Mouse (Mus musculus): ENCODE data around the gene Shank2. TPM values are rescaled to one million over a fixed set of nuclear protein-coding genes. Genes with fewer than 3 reads are reported as not detected.
A peak's percentile ranks its signal among the peaks of the same experiment; 100 is the strongest.

The Shank2 gene
- polyA plus RNA-seq, 1 experiment from 2014 or later: 0.92 TPM

DNA sequence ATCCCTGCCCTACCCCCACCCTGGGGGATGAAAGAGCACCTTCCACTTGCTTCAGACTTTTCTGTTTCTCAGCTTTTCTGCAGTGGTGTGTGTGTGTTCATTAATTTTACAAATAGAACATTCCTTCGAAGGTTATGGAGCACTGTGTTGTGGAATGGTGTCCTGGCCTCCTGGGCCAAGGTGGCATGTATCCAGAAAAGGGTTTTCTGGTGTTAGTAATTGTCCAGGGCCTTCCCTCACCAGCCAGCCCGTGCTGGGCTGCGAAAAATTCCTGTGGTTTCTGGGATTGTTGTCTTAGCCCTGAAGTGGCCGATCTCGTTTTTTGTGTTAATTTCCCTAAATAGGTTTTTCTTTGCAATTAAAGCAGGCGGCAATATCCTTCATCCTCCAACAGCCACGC lies 289.8 kb downstream of the Shank2 start:
- no peak overlapping the region for H3K4me2 ChIP-seq (ENCODE audit: low read depth, low read length)
- ATAC-seq: no peak
- H3K27ac ChIP-seq (ENCODE audit: low read depth): no peak overlapping the region
- 54% methylated on average over 7 of the region's 7 CpGs for WGBS (ENCODE audit: insufficient replicate concordance)
- no peaks in the 10 kb centered on the region for H3K36me3 ChIP-seq (replicated peaks; ENCODE audit: insufficient read depth, low read length)
- no peak for DNase-seq
- no peak overlapping the region for H3K4me3 ChIP-seq (ENCODE audit: low read depth, low read length)
- H3K9me3 ChIP-seq (ENCODE audit: low read length): no peaks in the 10 kb centered on the region
- no peaks in the 10 kb centered on the region for H3K27me3 ChIP-seq (ENCODE audit: insufficient read depth, low read length)
- TF ChIP-seq CTCF (IDR thresholded peaks at IDR 0.05; ENCODE audit: low read depth): no peak
- H3K4me1 ChIP-seq (ENCODE audit: insufficient read depth): no peaks in the 10 kb centered on the region
- H3K9ac ChIP-seq (replicated peaks): no peak overlapping the region

- H3K4me1 ChIP-seq (ENCODE audit: insufficient read depth): no peaks in the 10 kb centered on the region
- 71% methylated on average over 3 of the region's 3 CpGs for WGBS (ENCODE audit: insufficient replicate concordance)
These were observed 291.9 kb downstream of the Shank2 start for GRCm38 (mm10) chr7:144293611-144294010.

DNA sequence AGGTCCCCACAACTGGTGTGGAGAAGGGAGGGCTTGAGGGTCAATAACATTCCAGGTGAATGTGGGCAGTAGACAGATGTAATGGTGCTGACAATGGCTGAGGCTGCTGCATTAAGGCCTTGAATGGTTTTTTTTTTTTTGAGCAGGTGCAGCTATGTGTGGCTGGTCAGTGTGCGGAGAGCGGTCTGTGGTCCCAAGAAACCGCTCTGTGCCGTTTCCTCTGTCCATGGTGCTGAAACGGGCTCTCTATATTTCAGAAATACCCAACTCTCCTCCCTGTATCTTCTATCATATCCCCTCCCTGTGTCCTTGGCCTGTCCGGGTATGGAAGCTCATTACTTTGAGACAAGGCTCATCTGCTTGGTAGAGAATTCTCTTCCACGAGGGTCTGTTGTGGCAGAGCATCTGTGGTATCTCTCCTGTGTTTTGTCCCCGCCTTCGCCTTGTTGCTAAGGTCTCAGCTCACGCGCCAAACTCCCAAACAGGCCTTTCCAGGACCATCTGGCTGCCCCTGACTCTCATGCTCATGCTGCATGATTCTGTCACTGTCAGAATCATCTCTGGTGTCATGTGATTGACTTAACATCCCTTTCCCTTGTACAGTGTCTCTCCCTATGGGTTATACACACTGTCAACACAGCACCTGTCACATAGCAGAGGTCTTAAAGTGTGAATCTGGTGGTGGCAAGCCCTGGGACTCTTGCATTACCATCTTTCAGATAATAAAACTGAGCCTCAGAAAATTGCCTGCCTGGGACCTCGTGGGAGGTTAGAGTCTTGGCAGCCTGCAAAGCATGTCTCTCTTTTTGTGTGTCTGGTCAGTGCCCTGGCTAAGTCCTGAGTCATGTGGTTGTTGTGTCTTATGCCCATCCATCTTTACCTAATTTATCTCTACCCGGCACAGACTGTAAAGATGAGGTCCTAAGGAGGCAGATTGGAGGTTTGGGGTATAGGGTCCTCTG lies 292.8 kb downstream of the Shank2 start:
- Histone ChIP-seq H3K4me3 (ENCODE audit: low read depth, low read length) (no peak overlapping the region), H3K9me3 (ENCODE audit: low read length) (no peaks in the 10 kb centered on the region), H3K4me2 (ENCODE audit: low read depth, low read length) (no peak overlapping the region), H3K36me3 (replicated peaks; ENCODE audit: insufficient read depth, low read length) (no peaks in the 10 kb centered on the region), H3K4me1 (ENCODE audit: insufficient read depth) (no peaks in the 10 kb centered on the region), H3K27me3 (ENCODE audit: insufficient read depth, low read length) (no peaks in the 10 kb centered on the region), H3K27ac (ENCODE audit: low read depth) (no peak overlapping the region), H3K9ac (replicated peaks) (no peak overlapping the region)
- TF ChIP-seq EP300 (IDR thresholded peaks at IDR 0.05; ENCODE audit: low read depth): no peak
- no peak for TF ChIP-seq CTCF (IDR thresholded peaks at IDR 0.05; ENCODE audit: low read depth)
- WGBS (ENCODE audit: insufficient replicate concordance): 45% methylated on average over 13 of the region's 13 CpGs
- peak; percentile 29 for DNase-seq
- no peak for ATAC-seq

More at GRCm38 (mm10) chr7:144293611-144294010, 291.9 kb downstream of the Shank2 start:
- H3K9me3 ChIP-seq (ENCODE audit: low read length): no peaks in the 10 kb centered on the region
- no peaks in the 10 kb centered on the region for H3K27me3 ChIP-seq (ENCODE audit: insufficient read depth, low read length)
- no peak for TF ChIP-seq EP300 (IDR thresholded peaks at IDR 0.05; ENCODE audit: low read depth)
- TF ChIP-seq CTCF (IDR thresholded peaks at IDR 0.05; ENCODE audit: low read depth): no peak
- no peak overlapping the region for H3K9ac ChIP-seq (replicated peaks)
- no peak overlapping the region for H3K27ac ChIP-seq (ENCODE audit: low read depth)
- DNase-seq (no peak), ATAC-seq (no peak)
- H3K4me2 ChIP-seq (ENCODE audit: low read depth, low read length): no peak overlapping the region
- no peak overlapping the region for H3K4me3 ChIP-seq (ENCODE audit: low read depth, low read length)
- no peaks in the 10 kb centered on the region for H3K36me3 ChIP-seq (replicated peaks; ENCODE audit: insufficient read depth, low read length)

GRCm38 (mm10) chr7:144299351-144299750 lies 297.6 kb downstream of the Shank2 start:
- WGBS (ENCODE audit: insufficient replicate concordance): 60% methylated on average over 2 of the region's 2 CpGs
- ATAC-seq: no peak
- no peaks in the 10 kb centered on the region for H3K9me3 ChIP-seq (ENCODE audit: low read length)

GRCm38 (mm10) chr7:144301646-144302045 lies 299.9 kb downstream of the Shank2 start:
- no peaks in the 10 kb centered on the region for H3K27me3 ChIP-seq (ENCODE audit: insufficient read depth, low read length)
- H3K4me2 ChIP-seq (ENCODE audit: low read depth, low read length): no peak overlapping the region
- no peaks in the 10 kb centered on the region for H3K36me3 ChIP-seq (replicated peaks; ENCODE audit: insufficient read depth, low read length)
- H3K4me1 ChIP-seq (ENCODE audit: insufficient read depth): no peaks in the 10 kb centered on the region
- TF ChIP-seq EP300 (IDR thresholded peaks at IDR 0.05; ENCODE audit: low read depth) (no peak), CTCF (IDR thresholded peaks at IDR 0.05; ENCODE audit: low read depth) (no peak)
- H3K9me3 ChIP-seq (ENCODE audit: low read length): no peaks in the 10 kb centered on the region
- DNase-seq: no peak
- no peak overlapping the region for H3K9ac ChIP-seq (replicated peaks)
- no peak for ATAC-seq
- H3K4me3 ChIP-seq (ENCODE audit: low read depth, low read length): no peak overlapping the region
- 74% methylated on average over 4 of the region's 4 CpGs for WGBS (ENCODE audit: insufficient replicate concordance)
- H3K27ac ChIP-seq (ENCODE audit: low read depth): no peak overlapping the region

More at GRCm38 (mm10) chr7:144299351-144299750, 297.6 kb downstream of the Shank2 start:
- Histone ChIP-seq H3K27me3 (ENCODE audit: insufficient read depth, low read length) (no peaks in the 10 kb centered on the region), H3K27ac (ENCODE audit: low read depth) (no peak overlapping the region), H3K4me1 (ENCODE audit: insufficient read depth) (no peaks in the 10 kb centered on the region), H3K9ac (replicated peaks) (no peak overlapping the region), H3K4me2 (ENCODE audit: low read depth, low read length) (no peak overlapping the region), H3K36me3 (replicated peaks; ENCODE audit: insufficient read depth, low read length) (no peaks in the 10 kb centered on the region), H3K4me3 (ENCODE audit: low read depth, low read length) (no peak overlapping the region)
- DNase-seq: no peak
- TF ChIP-seq EP300 (IDR thresholded peaks at IDR 0.05; ENCODE audit: low read depth): no peak

DNA sequence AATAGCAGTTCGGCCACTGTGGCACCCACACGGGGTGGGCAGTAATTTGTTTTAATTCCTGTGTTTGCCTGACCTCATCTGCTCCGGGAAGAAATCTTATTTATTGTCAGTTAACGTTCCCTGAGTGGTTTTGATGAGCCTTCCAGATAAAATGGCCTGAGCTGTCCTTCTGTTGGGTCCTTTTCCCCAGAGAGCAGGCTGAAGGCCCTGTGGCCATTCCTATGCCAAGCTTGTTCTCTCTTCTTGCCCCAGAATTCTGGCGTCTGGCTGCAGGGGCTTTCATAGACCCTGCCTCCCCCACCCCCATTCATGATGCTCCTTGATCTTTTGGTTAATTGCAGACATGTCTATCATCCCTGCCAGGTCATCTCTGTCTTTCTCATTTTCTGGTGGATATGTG lies 300.8 kb downstream of the Shank2 start:
- no peak overlapping the region for H3K4me2 ChIP-seq (ENCODE audit: low read depth, low read length)
- H3K4me3 ChIP-seq (ENCODE audit: low read depth, low read length): no peak overlapping the region
- DNase-seq (no peak), ATAC-seq (no peak)
- H3K9me3 ChIP-seq (ENCODE audit: low read length): no peaks in the 10 kb centered on the region
- no peak for TF ChIP-seq CTCF (IDR thresholded peaks at IDR 0.05; ENCODE audit: low read depth)
- no peak for TF ChIP-seq EP300 (IDR thresholded peaks at IDR 0.05; ENCODE audit: low read depth)
- 65% methylated on average over 5 of the region's 5 CpGs for WGBS (ENCODE audit: insufficient replicate concordance)
- no peak overlapping the region for H3K9ac ChIP-seq (replicated peaks)
- no peaks in the 10 kb centered on the region for H3K4me1 ChIP-seq (ENCODE audit: insufficient read depth)
- no peak overlapping the region for H3K27ac ChIP-seq (ENCODE audit: low read depth)
- H3K36me3 ChIP-seq (replicated peaks; ENCODE audit: insufficient read depth, low read length): no peaks in the 10 kb centered on the region
- H3K27me3 ChIP-seq (ENCODE audit: insufficient read depth, low read length): no peaks in the 10 kb centered on the region

Measured in liver, postnatal 0 days (tissue).